Mouse (Mus musculus) midbrain, embryonic 15.5 days (tissue): Measurements from ENCODE around the gene Nrf1. TPM values are rescaled to one million over a fixed set of nuclear protein-coding genes. Genes with fewer than 3 reads are reported as not detected.

Experiments
- ATAC-seq: fragments of 200-750 bp; cut with Nextera tagmentation; replicated peaks from 2 replicates; pipeline ENCODE4 v1.8.0; 2017; ENCODE audit warnings: moderate TSS enrichment
- H3K27ac ChIP-seq: fragments of 300-500 bp; sonication (generic); 2 replicates; pipeline ENCODE4 v1.5.1; 2015; ENCODE audit warnings: mild to moderate bottlenecking, inconsistent platforms
- H3K27me3 ChIP-seq: fragments of 300-500 bp; sonication (generic); replicated peaks from 2 replicates; pipeline ENCODE4 v1.6.1; 2015; ENCODE audit warnings: inconsistent platforms
- H3K36me3 ChIP-seq: fragments of 300-500 bp; sonication (generic); replicated peaks from 2 replicates; pipeline ENCODE4 v1.6.1; 2015; ENCODE audit warnings: inconsistent platforms
- H3K4me1 ChIP-seq: fragments of 300-500 bp; sonication (generic); 2 replicates; pipeline ENCODE4 v1.6.1; 2015; ENCODE audit warnings: inconsistent platforms
- H3K4me2 ChIP-seq: fragments of 300-500 bp; sonication (generic); 2 replicates; pipeline ENCODE4 v1.6.1; 2015; ENCODE audit warnings: inconsistent platforms, mild to moderate bottlenecking, moderate library complexity
- H3K4me3 ChIP-seq: fragments of 300-500 bp; sonication (generic); 2 replicates; pipeline ENCODE4 v1.5.1; 2015; ENCODE audit warnings: mild to moderate bottlenecking, inconsistent platforms
- H3K9ac ChIP-seq: fragments of 300-500 bp; sonication (generic); 2 replicates; pipeline ENCODE4 v1.6.1; 2015; ENCODE audit warnings: mild to moderate bottlenecking, inconsistent platforms
- H3K9me3 ChIP-seq: fragments of 300-500 bp; sonication (generic); 2 replicates; pipeline ENCODE4 v1.6.1; 2016; ENCODE audit warnings: inconsistent platforms
- WGBS: fragments of 180-500 bp; shearing (Covaris S2); methylation state at CpG from one replicate; pipeline ENCODE4 v1.1.7; 2015; ENCODE audit warnings: mixed read lengths; 5-methylcytosine and 5-hydroxymethylcytosine counted together
- polyA plus RNA-seq: library from polyadenylated mRNA; unstranded; fragments of >200 nt; fragmentation: Nextera tagmentation; extraction: Ambion mirVana; gene quantifications from 2 replicates; pipeline ENCODE4 v1.2.1, GENCODE M21; 2015

Nrf1 gene
- polyA plus RNA-seq, 1 experiment from 2014 or later: 40.0 TPM

GRCm38 (mm10) chr6:30172820-30173550 is 125.2 kb downstream of the Nrf1 start:
- ATAC-seq: no peak
- Histone ChIP-seq H3K9me3 (no peaks in the 10 kb centered on the region), H3K4me2 (peak overlapping the region; percentile 35), H3K4me3 (0 out of 2 replicates have a peak overlapping the region, but pooled peaks have one; percentile 18), H3K27me3 (peaks cover 88% of the 10 kb centered on the region), H3K4me1 (peaks cover 35% of the 10 kb centered on the region), H3K9ac (no peak overlapping the region), H3K27ac (no peak overlapping the region), H3K36me3 (no peaks in the 10 kb centered on the region)
- under 1% methylated on average over 42 of the region's 44 CpGs for WGBS

- no peaks in the 10 kb centered on the region for H3K9me3 ChIP-seq
- no peak overlapping the region for H3K9ac ChIP-seq
- WGBS: under 1% methylated on average over 77 of the region's 80 CpGs
- peaks cover 39% of the 10 kb centered on the region for H3K4me1 ChIP-seq
- H3K4me3 ChIP-seq: peak overlapping the region; percentile 18
- H3K27ac ChIP-seq: no peak overlapping the region
- peak overlapping the region; percentile 35 for H3K4me2 ChIP-seq
- H3K27me3 ChIP-seq: peaks cover 95% of the 10 kb centered on the region
- H3K36me3 ChIP-seq: no peaks in the 10 kb centered on the region
- ATAC-seq: peak; percentile 4; the same call in 1 of the 2 replicates
Observed at GRCm38 (mm10) chr6:30173551-30174460, 126.0 kb downstream of the Nrf1 start.

- H3K4me1 ChIP-seq: peaks cover 42% of the 10 kb centered on the region
- H3K4me2 ChIP-seq: 0 out of 2 replicates have a peak overlapping the region, but pooled peaks have one; percentile 35
- under 1% methylated on average over 30 of the region's 33 CpGs for WGBS
- no peaks in the 10 kb centered on the region for H3K9me3 ChIP-seq
- peak overlapping the region; percentile 18; the same call in 1 of the 2 replicates for H3K4me3 ChIP-seq
- peak; percentile 5; the same call in 1 of the 2 replicates for ATAC-seq
- H3K27me3 ChIP-seq: peaks cover 94% of the 10 kb centered on the region
- no peak overlapping the region for H3K9ac ChIP-seq
- no peaks in the 10 kb centered on the region for H3K36me3 ChIP-seq
- H3K27ac ChIP-seq: no peak overlapping the region
Observed at GRCm38 (mm10) chr6:30174461-30175224, 126.9 kb downstream of the Nrf1 start.

- ATAC-seq: peak; percentile 22; the same call in 1 of the 2 replicates
- Histone ChIP-seq H3K9me3 (no peaks in the 10 kb centered on the region), H3K4me1 (peaks cover 43% of the 10 kb centered on the region), H3K4me3 (peak overlapping the region; percentile 13), H3K9ac (no peak overlapping the region), H3K4me2 (peak overlapping the region; percentile 25), H3K27ac (no peak overlapping the region), H3K27me3 (peaks cover 94% of the 10 kb centered on the region), H3K36me3 (no peaks in the 10 kb centered on the region)
- under 1% methylated on average over 44 of the region's 45 CpGs for WGBS
Observed at GRCm38 (mm10) chr6:30175225-30175917, 127.6 kb downstream of the Nrf1 start.

GRCm38 (mm10) chr6:30175918-30176421 is 128.2 kb downstream of the Nrf1 start:
- Histone ChIP-seq H3K9me3 (no peaks in the 10 kb centered on the region), H3K36me3 (no peaks in the 10 kb centered on the region), H3K27ac (no peak overlapping the region), H3K4me3 (peak overlapping the region; percentile 13), H3K4me1 (peaks cover 43% of the 10 kb centered on the region), H3K4me2 (peak overlapping the region; percentile 25), H3K27me3 (peaks cover 94% of the 10 kb centered on the region), H3K9ac (no peak overlapping the region)
- WGBS: 0% methylated on average over 28 of the region's 28 CpGs
- ATAC-seq: no peak

GRCm38 (mm10) chr6:30176496-30176895 is 128.7 kb downstream of the Nrf1 start:
- WGBS: 4% methylated on average over 12 of the region's 12 CpGs
- H3K9me3 ChIP-seq: no peaks in the 10 kb centered on the region
- H3K4me1 ChIP-seq: peaks cover 43% of the 10 kb centered on the region
- ATAC-seq: no peak
- H3K27ac ChIP-seq: no peak overlapping the region
- H3K36me3 ChIP-seq: no peaks in the 10 kb centered on the region
- H3K9ac ChIP-seq: no peak overlapping the region
- H3K4me3 ChIP-seq: no peak overlapping the region
- no peak overlapping the region for H3K4me2 ChIP-seq
- H3K27me3 ChIP-seq: peaks cover 94% of the 10 kb centered on the region

- H3K4me2 ChIP-seq: no peak overlapping the region
- no peaks in the 10 kb centered on the region for H3K36me3 ChIP-seq
- no peak for ATAC-seq
- peaks cover 43% of the 10 kb centered on the region for H3K4me1 ChIP-seq
- H3K9me3 ChIP-seq: no peaks in the 10 kb centered on the region
- no peak overlapping the region for H3K27ac ChIP-seq
- no peak overlapping the region for H3K9ac ChIP-seq
- no peak overlapping the region for H3K4me3 ChIP-seq
- 2% methylated on average over 14 of the region's 14 CpGs for WGBS
- peaks cover 92% of the 10 kb centered on the region for H3K27me3 ChIP-seq
Observed at GRCm38 (mm10) chr6:30177305-30177704, 129.5 kb downstream of the Nrf1 start.

- ATAC-seq: no peak
- peaks cover 84% of the 10 kb centered on the region for H3K27me3 ChIP-seq
- no peak overlapping the region for H3K9ac ChIP-seq
- H3K36me3 ChIP-seq: no peaks in the 10 kb centered on the region
- H3K4me2 ChIP-seq: no peak overlapping the region
- H3K4me3 ChIP-seq: no peak overlapping the region
- H3K27ac ChIP-seq: no peak overlapping the region
- peaks cover 37% of the 10 kb centered on the region for H3K4me1 ChIP-seq
- WGBS: 2% methylated on average over 27 of the region's 27 CpGs
- H3K9me3 ChIP-seq: no peaks in the 10 kb centered on the region
Observed at GRCm38 (mm10) chr6:30178023-30178639, 130.3 kb downstream of the Nrf1 start.

GRCm38 (mm10) chr6:30179046-30179445 is 131.3 kb downstream of the Nrf1 start:
- 21% methylated on average over 11 of the region's 11 CpGs for WGBS
- Histone ChIP-seq H3K4me2 (no peak overlapping the region), H3K9me3 (no peaks in the 10 kb centered on the region), H3K27me3 (peaks cover 80% of the 10 kb centered on the region), H3K4me1 (peaks cover 28% of the 10 kb centered on the region), H3K9ac (no peak overlapping the region), H3K27ac (no peak overlapping the region), H3K4me3 (no peak overlapping the region), H3K36me3 (no peaks in the 10 kb centered on the region)
- ATAC-seq: no peak

GRCm38 (mm10) chr6:30180321-30180720 is 132.5 kb downstream of the Nrf1 start:
- no peak overlapping the region for H3K4me2 ChIP-seq
- no peak overlapping the region for H3K4me3 ChIP-seq
- 26% methylated on average over 2 of the region's 2 CpGs for WGBS
- peaks cover 67% of the 10 kb centered on the region for H3K27me3 ChIP-seq
- no peaks in the 10 kb centered on the region for H3K9me3 ChIP-seq
- no peak overlapping the region for H3K9ac ChIP-seq
- H3K27ac ChIP-seq: no peak overlapping the region
- peaks cover 17% of the 10 kb centered on the region for H3K4me1 ChIP-seq
- no peaks in the 10 kb centered on the region for H3K36me3 ChIP-seq
- ATAC-seq: no peak

- peaks cover 52% of the 10 kb centered on the region for H3K27me3 ChIP-seq
- no peaks in the 10 kb centered on the region for H3K36me3 ChIP-seq
- no peaks in the 10 kb centered on the region for H3K9me3 ChIP-seq
- no peak for ATAC-seq
- no peak overlapping the region for H3K9ac ChIP-seq
- no peak overlapping the region for H3K4me3 ChIP-seq
- H3K4me2 ChIP-seq: no peak overlapping the region
- H3K27ac ChIP-seq: no peak overlapping the region
- H3K4me1 ChIP-seq: peaks cover 9% of the 10 kb centered on the region; the same call in 1 of the 2 replicates
- 62% methylated on average over 6 of the region's 6 CpGs for WGBS
Observed at GRCm38 (mm10) chr6:30182038-30182437, 134.2 kb downstream of the Nrf1 start.
